Mouse (Mus musculus): ENCODE data around the gene Plekhg5. TPM values are rescaled to one million over a fixed set of nuclear protein-coding genes. Genes with fewer than 3 reads are reported as not detected.
A peak's percentile ranks its signal among the peaks of the same experiment; 100 is the strongest.

Plekhg5 gene
- total and polyA plus RNA-seq, 3 experiments = 0.05 to 2.1 (median 1.1) TPM

GRCm38 (mm10) chr4:152086505-152087210 is 14.4 kb downstream of the Plekhg5 start (continued):
- TF ChIP-seq CHD1 (IDR thresholded peaks at IDR 0.05; ENCODE audit: low read depth, low read length) (no peak), ZKSCAN1 (IDR thresholded peaks at IDR 0.05; ENCODE audit: borderline replicate concordance, low read depth, low read length) (no peak), BHLHE40 (IDR thresholded peaks at IDR 0.05; ENCODE audit: low read depth, low read length) (no peak), NELFE (IDR thresholded peaks at IDR 0.05; ENCODE audit: low read depth, low read length) (peak; percentile 40; the same call in 1 of the 2 replicates), ELF1 (IDR thresholded peaks at IDR 0.05; ENCODE audit: low read depth, low read length) (peak; percentile 42), GABPA (IDR thresholded peaks at IDR 0.05; ENCODE audit: insufficient replicate concordance, low read depth, low read length) (no peak), ZNF384 (IDR thresholded peaks at IDR 0.05; ENCODE audit: low read depth, low read length) (no peak), USF2 (conservative IDR thresholded peaks at IDR 0.05; ENCODE audit: low read depth, low read length) (no peak), IRF4 (IDR thresholded peaks at IDR 0.05; ENCODE audit: low read depth, low read length) (no peak), EP300 (IDR thresholded peaks at IDR 0.05; ENCODE audit: low read length) (no peak)

- no peaks in the 10 kb centered on the region for H3K79me2 ChIP-seq (replicated peaks; ENCODE audit: control insufficient read depth, extremely low read depth, insufficient read depth, poor library complexity, severe bottlenecking)
- DNase-seq (ENCODE audit: extremely low read depth) = no peak
- peaks cover 86% of the 10 kb centered on the region for H3K27me3 ChIP-seq (replicated peaks)
- H3K27ac ChIP-seq (ENCODE audit: insufficient read depth, low read depth) = no peak overlapping the region
- H3K4me1 ChIP-seq (ENCODE audit: control insufficient read depth in 1 of 2, insufficient read depth in 2 of 2) = peaks cover 10% of the 10 kb centered on the region in 2 experiments
- H3K36me3 ChIP-seq (replicated peaks in 1 of 2; ENCODE audit: control insufficient read depth in 1 of 2, insufficient read depth in 1 of 2, low read length in 1 of 2) = no peaks in the 10 kb centered on the region
- H3K9ac ChIP-seq (ENCODE audit: insufficient read depth, low read depth) = peak overlapping the region; percentile 66
- peak overlapping the region in 1 of 3 experiments; percentile 87 for H3K4me3 ChIP-seq (replicated peaks in 1 of 3; ENCODE audit: low read depth in 2 of 3, low read length in 2 of 3, poor library complexity in 1 of 3)
- TF ChIP-seq GABPA (IDR thresholded peaks at IDR 0.05; ENCODE audit: insufficient replicate concordance, low read depth, low read length) (no peak), HCFC1 (IDR thresholded peaks at IDR 0.05; ENCODE audit: low read depth, low read length) (no peak), MYC (IDR thresholded peaks at IDR 0.05; ENCODE audit: low read depth, low read length) (no peak), UBTF (IDR thresholded peaks at IDR 0.05; ENCODE audit: low read depth, low read length) (no peak), MAFK (IDR thresholded peaks at IDR 0.05; ENCODE audit: insufficient replicate concordance, low read length) (no peak), ZMIZ1 (IDR thresholded peaks at IDR 0.05; ENCODE audit: low read depth, low read length) (no peak), POLR2AphosphoS2 (IDR thresholded peaks at IDR 0.05; ENCODE audit: low read depth, low read length) (no peak), CTCF (conservative IDR thresholded peaks at IDR 0.05 in 1 of 2, IDR thresholded peaks at IDR 0.05 in 1 of 2; ENCODE audit: low read depth in 2 of 2, low read length in 2 of 2) (no peak), RCOR1 (conservative IDR thresholded peaks at IDR 0.05; ENCODE audit: low read depth, low read length) (no peak), CHD1 (IDR thresholded peaks at IDR 0.05; ENCODE audit: low read depth, low read length) (no peak), TBP (conservative IDR thresholded peaks at IDR 0.05; ENCODE audit: low read depth, low read length) (no peak), SIN3A (IDR thresholded peaks at IDR 0.05; ENCODE audit: low read length) (no peak), IRF4 (IDR thresholded peaks at IDR 0.05; ENCODE audit: low read depth, low read length) (no peak), SMC3 (IDR thresholded peaks at IDR 0.05; ENCODE audit: low read depth, low read length) (no peak), USF1 (IDR thresholded peaks at IDR 0.05; ENCODE audit: low read depth, low read length) (no peak)
- peak overlapping the region; percentile 93 for H3K4me2 ChIP-seq (ENCODE audit: insufficient read depth, low read depth, poor library complexity, severe bottlenecking)
- H3K9me3 ChIP-seq (replicated peaks; ENCODE audit: low read length) = peaks cover 6% of the 10 kb centered on the region
- dilution Hi-C loops (cut with MboI; ENCODE audit: extremely low pct_ligation_motif_present, extremely low pct_unique_long_range_greater_than_20kb, low sequenced_read_pairs) = no loop called here
- in situ Hi-C loops (cut with MboI; ENCODE audit: low pct_ligation_motif_present, low pct_unique_long_range_greater_than_20kb, low sequenced_read_pairs) = no loop called here
These were observed 15.1 kb downstream of the Plekhg5 start for GRCm38 (mm10) chr4:152087211-152088081.
